Mouse (Mus musculus) ovary, postnatal 36 days (tissue): ENCODE measurements at regions not wholly inside any gene's neighbourhood (a gene's known extent, or its start where the extent isn't known, plus 50 kb on each side); places are given as distances from the start of the nearest gene placed in this dataset.

Experiments
- DNase-seq: peaks from one replicate; pipeline ENCODE4 v3.0.0; 2022; ENCODE audit warnings: low spot score, mixed read lengths

DNA sequence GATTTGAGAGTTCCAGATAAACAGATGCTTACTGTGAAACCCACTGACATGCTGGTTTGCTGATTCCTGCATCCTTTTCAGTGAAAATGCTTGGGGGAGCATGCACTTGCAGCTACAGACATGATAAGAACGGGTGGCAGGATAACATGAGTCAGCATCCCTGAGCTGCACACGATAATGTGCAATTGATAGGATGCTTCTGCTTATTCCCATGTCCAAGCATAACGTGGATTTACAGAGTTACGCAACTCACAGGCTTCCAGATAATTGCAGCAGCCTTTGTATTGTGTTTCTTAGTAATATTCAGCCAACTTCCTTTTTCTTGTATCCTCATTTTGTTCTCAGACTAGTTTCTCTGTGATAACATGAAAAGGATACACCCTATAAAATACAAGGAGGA is 245.7 kb downstream of the Flrt2 start:
- no peak for DNase-seq

DNA sequence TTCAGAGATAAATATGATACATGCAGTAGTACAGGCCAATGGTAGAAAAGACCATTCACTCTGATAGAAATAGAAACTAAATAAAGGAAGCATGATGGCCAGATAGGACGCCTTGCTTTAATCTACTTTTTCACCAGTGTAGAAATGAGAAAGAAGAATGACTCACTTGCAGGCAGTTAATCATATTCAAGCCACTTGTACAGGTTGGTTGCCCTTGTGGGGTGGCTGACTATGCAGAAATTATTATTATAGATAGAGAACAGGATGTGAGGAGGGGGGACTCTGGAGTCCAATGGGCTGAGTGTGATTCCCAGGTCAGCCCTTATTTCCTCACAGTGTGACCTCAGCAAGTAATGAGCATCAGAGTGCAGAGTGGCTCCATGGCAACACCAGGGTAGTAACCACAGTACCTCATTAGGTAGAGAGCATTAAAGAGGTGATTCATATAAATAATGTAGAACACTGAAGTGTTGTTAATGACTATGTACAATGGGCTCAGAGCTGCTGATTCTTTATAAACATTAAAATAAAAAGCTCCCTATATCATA is 248.5 kb downstream of the Flrt2 start:
- DNase-seq = no peak

DNA sequence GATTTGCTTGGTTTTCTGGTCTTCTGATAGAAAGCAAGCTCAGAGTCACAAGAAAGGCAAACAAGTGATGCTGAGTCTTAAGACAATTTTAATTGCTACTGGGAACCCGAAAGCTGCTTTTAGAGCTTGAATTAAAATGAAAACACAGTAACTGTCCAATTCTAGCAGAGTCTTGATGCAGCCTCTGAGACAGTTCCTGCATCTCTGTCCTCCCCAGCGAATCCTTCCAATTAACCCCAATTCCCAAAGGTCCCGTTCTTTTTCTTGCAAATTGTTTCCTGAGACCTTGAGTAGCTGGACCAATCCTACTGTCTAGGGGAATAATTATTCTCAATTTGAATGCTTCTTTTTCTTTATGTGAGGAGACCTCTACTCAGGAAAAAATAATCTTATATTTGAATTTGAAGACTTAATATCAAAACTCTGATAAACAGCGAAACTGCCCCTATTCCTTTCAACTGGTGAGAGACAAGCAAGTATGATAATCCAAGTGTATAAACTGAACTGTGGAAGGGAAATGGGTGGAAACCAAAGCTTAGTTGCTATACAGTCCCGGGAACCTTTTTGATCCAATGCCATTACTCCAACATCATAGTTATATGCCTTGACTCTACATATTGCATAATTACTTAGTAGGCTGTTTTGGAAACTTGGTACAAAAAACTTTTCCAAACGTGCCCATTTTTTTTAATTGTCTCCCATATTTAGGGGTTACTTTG is 267.9 kb downstream of the Flrt2 start:
- DNase-seq = no peak

DNA sequence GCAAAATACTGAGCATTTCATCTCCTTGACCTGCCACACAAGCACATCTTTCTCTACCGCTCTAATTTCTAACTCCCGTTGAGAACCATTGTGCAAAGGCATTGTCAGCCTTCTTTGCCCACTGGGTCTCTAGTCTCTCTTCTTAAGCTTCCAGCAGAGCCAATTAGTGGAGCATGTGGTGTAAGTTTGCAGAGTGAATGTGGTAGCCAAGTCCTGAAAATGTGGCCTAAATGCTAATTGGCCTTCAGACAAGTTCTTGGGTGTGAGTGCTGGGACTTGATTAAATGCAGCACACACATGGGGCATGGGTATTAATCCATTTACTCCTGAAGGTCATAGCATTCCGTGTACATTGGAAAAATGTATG is 268.5 kb downstream of the Flrt2 start:
- DNase-seq = no peak

DNA sequence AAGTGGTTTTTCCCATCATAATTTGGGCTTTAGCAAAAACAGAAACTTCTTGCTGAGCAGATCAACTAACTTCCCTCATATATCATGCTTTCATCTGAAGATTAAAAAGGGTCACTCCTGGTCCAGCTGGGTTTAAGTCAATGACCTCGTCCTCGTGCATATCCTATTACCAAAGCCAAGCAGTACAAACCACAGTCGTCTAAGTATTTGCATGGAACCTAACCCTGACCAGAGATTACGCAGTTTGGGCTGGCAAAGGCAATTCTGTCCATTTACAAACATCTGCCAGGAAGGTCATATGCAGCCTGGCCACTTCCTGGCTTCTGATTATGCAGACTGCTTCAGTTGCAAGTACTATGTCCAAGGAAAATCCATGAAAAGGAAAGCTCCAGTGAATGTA is 270.8 kb downstream of the Flrt2 start:
- DNase-seq = no peak

DNA sequence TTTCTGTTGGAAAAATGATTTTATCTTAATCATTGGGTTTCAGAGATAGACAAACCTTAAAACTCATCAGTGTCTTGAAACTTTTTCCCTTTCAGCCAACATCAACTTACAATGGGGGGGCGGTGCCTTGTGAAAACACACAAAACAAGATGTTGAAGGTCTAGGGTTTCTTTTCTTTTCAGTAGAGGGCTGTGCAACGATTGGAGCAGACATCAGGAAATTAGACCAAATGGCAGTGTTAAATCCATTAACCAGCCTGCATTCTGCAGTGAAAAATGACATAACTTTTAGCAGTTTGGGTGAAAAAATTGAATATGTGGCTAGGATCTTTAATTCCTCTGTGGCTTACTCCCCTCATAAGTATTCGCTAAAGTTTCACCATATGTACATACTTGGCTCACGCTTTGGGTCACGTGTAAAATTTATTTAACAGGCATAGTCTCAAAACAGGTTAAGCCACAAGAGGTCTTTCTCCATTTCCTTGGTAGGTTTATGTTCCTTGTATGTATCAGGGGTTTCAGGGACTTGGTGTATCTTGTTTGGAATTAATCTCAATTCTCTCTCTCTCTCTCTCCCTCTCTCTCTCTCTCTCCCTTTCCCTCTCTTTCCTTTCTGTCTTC is 296.8 kb downstream of the Flrt2 start:
- no peak for DNase-seq

DNA sequence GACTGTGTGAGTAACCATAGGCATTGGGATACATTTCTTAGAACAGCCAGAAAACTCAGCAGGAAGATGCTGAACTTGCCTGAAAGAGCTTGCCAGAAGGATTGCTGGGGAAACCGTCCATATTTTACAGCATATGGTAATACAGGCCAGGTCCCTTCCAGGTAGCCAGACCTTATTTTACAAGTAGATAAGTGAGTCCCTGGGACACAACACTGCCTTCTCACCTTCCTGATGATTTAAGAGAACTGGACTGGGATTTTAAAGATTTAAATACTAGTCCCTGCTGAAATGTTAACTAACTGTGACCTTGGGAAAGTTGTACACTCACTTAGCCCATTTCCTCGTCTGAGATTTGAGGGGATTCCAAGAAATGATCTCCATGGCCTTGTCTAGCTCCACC is 302.9 kb downstream of the Flrt2 start:
- DNase-seq = no peak

DNA sequence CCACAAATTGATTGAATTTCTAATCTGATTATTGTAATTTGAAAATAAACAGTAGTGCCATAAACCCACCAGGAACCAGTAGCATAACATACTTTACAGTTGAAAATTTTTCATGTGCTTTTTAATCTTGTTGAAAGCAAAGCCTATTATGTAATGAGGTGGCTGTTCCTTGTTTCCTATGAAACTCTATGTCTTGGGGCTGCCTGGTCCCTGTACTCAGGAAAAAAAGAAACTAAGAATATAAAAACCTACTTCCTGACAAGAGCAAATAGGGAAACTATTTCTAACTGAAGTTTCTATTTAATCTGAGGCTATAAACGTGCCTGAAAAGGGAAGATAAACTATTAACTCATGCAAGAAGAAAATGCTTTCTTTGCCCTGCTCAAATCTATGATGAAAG is 338.2 kb downstream of the Flrt2 start:
- no peak for DNase-seq

DNA sequence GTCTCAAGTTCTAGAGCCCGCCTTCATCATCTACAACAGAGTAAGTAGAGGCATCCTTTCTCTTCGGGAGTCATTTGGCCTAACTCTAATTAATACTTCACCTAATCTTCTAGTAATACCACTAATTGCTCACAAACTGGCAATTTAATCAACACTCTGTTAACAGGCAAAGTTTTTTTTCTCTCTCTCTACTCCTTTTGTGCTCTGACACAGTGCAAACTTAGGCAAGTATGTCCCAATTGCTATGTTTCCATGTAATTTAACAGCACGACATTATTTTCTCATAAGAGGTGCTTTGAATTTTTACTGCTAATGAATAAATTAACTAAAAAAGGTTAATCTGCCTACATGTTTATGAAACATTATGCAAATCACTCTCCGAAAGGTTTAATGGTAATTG is 383.3 kb downstream of the Flrt2 start:
- no peak for DNase-seq

DNA sequence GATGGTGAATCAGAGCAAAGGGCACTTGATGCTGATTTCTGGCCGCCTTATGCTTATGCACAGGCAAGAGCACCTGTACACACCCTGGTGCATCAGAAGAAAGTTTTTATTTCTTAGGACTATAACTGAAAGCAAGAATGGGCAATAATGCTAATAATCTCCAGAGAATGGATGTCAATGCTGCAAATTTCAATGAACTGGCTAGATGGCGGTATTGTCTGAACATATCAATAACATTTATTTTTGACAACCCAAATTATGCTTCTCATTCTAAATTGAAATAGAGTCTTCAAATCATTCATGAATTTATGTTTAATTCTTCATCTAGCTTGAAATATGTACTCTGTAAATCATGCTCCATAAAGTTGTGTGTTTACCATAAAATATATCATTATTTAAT is 399.0 kb downstream of the Flrt2 start:
- no peak for DNase-seq

DNA sequence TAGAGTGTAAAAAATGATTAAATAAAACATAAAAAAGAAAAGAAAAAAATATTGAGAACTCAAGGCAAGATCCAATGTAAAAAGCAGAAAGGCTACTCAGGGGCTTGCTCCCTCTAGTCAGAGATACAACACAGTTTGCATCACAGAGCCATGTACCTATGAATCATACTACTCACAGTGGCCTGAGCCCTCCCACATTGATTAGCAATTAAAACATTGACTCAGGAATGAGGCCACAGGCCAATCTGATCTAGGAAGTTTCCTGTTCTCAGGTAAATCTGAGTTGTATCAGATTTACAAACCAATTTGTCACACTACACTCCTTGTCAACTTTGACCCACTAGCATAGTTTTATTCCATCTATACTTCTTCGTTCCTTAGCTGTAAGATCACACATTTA is 414.2 kb downstream of the Flrt2 start:
- no peak for DNase-seq

DNA sequence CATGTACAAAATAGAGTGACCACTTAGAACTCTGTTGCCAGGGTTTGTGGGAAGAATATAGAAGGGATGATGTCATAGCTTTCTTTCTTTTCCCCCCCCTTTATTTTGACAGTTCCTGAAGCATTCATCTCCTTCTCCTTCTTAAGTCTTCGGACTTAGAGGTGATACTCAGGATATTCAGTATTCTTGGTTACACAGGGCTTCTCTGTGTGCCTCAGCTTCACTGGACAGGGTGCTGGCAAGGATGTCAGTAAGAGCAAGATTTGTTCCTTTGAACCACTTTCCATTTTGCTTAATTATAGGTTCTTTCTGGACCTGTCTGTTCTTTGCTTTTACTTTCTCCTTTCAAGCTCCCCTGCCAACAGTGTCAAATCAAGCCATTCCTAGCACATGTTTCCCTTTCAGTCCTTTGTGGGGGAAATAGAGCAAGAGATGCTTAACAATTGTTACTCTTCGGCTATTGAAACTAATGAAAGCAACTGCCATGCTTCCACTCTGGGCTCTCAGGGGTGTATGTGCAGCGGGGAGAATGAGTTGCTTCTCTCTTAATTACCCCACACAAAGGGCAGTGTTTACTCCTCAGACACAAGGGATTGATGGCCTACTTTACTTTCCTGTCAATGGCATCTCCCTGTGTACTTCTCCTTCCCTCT is 422.8 kb downstream of the Flrt2 start:
- no peak for DNase-seq

DNA sequence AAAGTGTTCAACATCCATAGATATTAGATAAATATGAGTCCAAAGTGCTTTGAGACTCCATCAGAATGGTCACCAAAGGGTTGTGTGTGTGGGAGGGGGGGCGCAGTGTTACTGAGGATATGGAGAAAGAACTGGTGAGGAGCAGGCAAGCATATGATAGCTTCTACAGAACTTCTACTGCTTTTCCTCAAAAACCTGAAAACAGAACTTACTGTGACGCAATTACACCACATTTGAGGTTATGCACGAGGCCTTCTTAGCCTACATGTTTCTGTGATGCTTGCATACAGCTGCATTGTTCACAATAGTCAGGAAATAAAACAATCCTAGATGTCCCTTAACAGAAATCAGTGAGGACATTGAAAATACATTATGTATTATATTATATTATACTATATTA is 425.5 kb downstream of the Flrt2 start:
- no peak for DNase-seq

DNA sequence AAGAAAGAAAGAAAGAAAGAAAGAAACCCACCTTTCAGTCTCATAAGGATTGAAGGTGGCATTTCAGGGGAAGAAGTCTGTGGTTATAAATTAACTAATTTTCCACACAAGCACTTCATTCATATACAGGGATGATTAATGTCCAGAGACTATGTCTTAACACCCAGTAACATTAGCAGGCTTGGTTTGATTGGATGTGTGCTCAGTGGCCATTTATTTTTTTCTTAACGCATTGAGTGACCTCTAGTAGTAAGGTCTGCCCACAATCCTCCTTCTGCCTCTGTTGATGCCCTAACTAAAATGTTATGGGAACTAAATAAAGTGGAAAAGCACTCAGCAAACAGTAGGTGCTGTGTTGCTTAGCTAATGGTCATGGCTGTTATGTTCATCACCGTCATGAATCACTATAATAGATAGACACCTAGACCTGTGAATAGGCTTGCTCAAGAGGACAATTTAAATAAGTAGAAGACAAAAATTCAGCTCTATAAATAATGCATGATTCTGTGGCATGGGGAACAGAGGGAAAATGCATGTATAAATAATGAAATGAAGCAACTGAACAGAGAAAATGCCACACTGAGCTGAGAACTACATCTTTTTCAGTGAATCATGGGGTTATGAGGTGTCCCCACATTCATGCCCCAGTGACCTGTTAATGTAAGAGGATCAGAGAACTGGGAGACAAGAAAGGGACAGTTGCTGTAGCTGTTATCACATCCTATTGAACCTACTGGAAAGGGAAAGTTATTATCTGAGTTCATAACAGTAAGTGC is 432.3 kb downstream of the Flrt2 start:
- DNase-seq = no peak

DNA sequence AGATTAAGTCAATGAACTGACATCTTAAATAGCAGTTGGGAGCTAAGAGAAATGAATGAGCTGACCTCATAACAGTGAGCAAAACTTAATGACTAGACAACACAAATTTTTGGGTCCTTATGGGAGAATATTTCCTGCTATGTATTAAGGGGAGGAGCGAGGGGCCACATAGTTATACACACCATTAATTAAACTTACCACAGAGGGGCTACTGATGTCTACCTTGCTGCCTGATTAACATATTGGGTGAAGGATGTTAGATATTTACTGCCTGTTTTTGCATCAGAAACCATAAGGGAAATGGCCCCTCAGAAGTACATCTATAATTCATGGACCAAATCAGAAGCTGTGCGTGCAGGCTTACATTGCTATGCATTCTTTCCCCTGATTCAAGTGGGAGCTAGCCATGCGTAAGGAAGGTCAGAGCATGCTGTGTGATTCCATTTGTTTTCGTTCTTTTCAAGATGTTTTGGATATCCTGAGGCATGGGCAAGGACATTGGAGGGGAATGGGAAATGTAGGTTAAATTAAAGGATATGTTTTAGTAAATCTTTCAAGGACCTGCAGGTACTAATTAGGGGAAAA is 437.9 kb downstream of the Flrt2 start:
- no peak for DNase-seq

DNA sequence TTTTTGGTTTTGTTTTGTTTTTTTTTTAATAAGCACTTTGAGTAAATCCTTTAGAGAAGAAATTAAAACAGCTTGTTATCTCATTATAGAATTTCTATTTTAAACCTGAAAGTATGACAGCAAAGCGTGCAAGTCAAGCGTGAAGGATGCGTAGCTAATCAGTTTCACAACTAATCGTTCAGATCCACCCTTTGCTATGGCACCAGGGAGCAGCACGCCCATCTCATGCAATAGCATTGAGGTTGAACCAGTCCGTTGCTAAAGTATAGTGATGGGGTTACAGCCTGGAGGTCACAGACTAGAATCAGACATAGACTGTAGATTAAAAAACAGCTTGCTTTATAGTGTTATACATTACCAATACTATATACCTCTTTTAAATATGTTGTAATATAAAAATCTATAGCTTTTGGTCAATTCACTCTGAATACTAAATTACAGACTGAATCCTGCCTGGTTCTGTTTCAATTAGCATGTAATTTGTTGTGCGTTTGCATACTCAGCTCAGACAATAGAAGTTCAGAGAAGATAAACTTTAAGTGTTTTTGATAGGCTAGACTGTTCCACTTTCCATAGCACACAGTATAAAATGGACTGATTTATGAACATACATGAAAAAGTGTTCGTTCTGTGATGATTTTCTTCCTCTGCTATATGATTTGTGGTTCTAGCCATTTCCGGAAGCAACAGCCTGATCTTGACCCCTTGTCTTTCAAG is 438.9 kb downstream of the Flrt2 start:
- no peak for DNase-seq

DNA sequence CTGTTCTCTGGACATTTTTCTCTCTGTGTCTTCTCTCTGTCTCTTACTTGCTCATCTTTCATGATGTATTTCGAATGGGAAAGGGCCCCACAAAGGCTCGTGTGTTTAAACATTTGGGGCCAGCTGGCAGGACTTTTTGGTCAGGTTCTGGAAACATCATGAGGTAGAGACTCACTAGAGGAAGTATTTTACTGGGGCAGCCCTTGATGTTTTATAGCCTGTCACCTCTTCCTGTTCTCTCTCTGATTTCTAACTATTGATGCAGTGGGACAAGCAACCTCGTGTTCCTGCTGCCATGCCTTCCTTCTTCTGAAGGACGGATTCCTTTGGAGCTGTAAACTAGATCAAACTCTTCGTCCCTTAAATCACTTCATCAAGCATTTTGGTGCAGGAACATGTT is 442.1 kb downstream of the Flrt2 start:
- DNase-seq = no peak

DNA sequence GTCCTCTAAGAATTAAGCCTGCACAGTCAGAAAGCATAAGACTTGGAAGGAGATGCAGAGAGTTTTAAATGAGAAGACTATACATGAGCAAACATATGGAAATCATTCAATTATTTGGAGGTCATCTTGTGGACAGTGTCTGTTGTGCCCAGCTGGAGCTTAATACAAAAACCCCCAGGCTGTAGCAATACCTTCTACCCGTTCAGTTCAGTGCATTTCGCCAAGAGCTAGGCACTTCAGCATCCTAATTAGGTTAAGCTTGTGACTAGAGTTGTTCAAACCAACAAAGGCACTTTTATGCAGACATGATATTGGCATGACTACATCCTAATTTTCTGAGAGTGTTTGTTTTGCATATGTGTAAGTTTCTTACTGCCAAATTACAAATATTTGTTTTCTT is 449.7 kb downstream of the Flrt2 start:
- DNase-seq = no peak

DNA sequence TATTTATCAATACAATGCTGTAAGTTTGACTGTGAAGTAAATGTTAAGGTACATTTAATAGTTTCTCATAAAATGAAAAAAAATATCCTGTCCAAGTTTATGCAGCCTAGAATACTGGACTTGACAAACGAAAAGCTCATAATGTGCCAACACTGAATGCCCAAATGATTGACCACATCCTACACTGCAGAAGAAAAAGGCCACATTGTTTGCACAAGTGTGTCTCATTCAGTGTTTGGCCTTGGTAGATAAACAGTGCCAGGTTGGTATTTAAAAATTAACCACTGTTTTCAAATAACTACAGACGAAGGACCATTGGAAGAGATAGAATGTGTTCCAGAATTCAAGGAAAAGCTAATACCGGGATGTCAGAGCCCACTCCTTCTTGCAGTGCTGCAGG is 462.1 kb downstream of the Flrt2 start:
- no peak for DNase-seq

DNA sequence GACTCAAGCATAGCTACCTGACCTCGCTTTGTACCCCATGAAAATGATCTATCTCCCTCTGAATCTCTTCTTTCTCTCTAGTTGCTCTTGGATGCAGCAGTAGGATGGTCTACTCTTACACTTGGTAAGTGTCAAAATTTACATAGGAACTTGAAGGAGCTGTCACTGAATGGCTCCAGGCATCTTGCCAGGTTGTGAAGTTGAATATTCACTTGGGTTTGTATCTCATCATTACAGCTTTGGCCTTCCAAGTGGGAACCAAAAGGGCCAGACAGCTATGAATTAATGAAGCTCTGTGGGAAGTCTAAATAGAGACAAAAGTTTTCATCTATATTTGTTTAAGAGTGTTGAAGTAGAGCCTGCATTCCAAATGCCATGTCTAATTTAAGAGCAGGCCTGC is 475.5 kb downstream of the Flrt2 start:
- no peak for DNase-seq

DNA sequence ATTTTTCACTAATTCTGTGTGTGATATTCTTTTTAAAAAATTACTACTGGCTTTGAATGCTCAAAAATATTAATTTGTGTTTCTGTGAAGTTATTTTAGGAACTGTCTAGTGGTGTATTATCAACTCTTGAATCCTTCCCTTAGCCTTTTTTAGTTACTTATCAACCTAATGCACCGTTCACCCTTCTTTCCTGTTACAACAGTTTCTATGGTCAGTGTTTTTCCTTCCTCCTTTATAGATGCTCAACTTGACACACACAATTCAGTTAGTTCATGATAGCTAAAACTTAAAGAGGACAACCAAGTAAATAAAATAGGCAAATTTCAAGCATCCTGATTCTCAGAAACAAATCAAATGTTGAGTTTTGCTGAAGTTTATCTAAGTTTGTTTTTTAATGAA is 506.9 kb downstream of the Flrt2 start:
- DNase-seq = no peak

DNA sequence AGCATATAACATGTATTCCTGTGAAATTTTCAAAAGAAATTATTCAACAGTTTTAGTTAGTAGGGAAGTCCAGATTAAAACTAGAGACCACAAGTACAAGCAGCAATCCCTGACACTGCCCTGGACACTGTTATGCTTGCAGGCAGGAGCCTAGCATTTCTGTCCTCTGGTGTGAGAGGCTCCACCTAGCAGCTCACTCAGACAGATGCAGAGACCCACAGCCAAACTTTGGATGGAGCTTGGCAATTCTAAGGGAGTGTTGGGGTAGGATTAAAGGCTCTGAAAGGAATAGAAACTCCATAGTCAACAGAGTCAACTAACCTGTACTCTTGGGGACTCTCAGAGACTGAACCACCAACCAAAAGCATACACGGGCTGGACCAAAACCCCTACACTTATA is 509.8 kb downstream of the Flrt2 start:
- no peak for DNase-seq
